Mouse (Mus musculus) forebrain, embryonic 14.5 days (tissue): ENCODE data around the gene Il17d. TPM values are rescaled to one million over a fixed set of nuclear protein-coding genes. Genes with fewer than 3 reads are reported as not detected.

Experiments used
- ATAC-seq: fragments of 200-750 bp; cut with Nextera tagmentation; 2 replicates; pipeline ENCODE4 v1.8.0; 2017; ENCODE audit warnings: mild to moderate bottlenecking, moderate library complexity
- DNase-seq: peaks from one replicate; pipeline ENCODE4 v3.0.0-alpha.2; 2015; ENCODE audit warnings: low spot score
- H3K27ac ChIP-seq: fragments of 300-500 bp; sonication (generic); 2 replicates; pipeline ENCODE4 v1.5.1; 2014; ENCODE audit warnings: low read depth, mild to moderate bottlenecking, control low read depth, low read length, moderate library complexity
- H3K27me3 ChIP-seq: fragments of 300-500 bp; sonication (generic); replicated peaks from 2 replicates; pipeline ENCODE4 v1.6.1; 2014; ENCODE audit warnings: low read length, control low read depth, mixed read lengths; ENCODE audit not compliant: control insufficient read depth, insufficient read depth
- H3K36me3 ChIP-seq: fragments of 300-500 bp; sonication (generic); 2 replicates; pipeline ENCODE4 v1.6.1; 2014; ENCODE audit warnings: low read length, control low read depth; ENCODE audit not compliant: control insufficient read depth, insufficient read depth
- H3K4me1 ChIP-seq: fragments of 300-500 bp; sonication (generic); 2 replicates; pipeline ENCODE4 v1.6.1; 2014; ENCODE audit warnings: antibody characterized with exemption, low read length, control low read depth; ENCODE audit not compliant: control insufficient read depth, insufficient read depth
- H3K4me2 ChIP-seq: fragments of 300-500 bp; sonication (generic); 2 replicates; pipeline ENCODE4 v1.6.1; 2014; ENCODE audit warnings: mild to moderate bottlenecking, control low read depth, low read length
- H3K4me3 ChIP-seq: fragments of 300-500 bp; sonication (generic); 2 replicates; pipeline ENCODE4 v1.5.1; 2014; ENCODE audit warnings: low read depth, low read length, control low read depth
- H3K9ac ChIP-seq: fragments of 300-500 bp; sonication (generic); 2 replicates; pipeline ENCODE4 v1.6.1; 2014; ENCODE audit warnings: mild to moderate bottlenecking, low read length, control low read depth, moderate library complexity
- H3K9me3 ChIP-seq: fragments of 300-500 bp; sonication (generic); replicated peaks from 2 replicates; pipeline ENCODE4 v1.6.1; 2016; ENCODE audit warnings: low read length, control low read depth, mixed read lengths; ENCODE audit not compliant: control insufficient read depth
- WGBS: fragments of 180-500 bp; shearing (Covaris S2); extraction: QIAGEN DNeasy Blood & Tissue Kit; methylation state at CpG from one replicate; pipeline ENCODE4 v1.1.7; 2014; 5-methylcytosine and 5-hydroxymethylcytosine counted together
- polyA plus RNA-seq: library from polyadenylated mRNA; unstranded; fragments of >200 nt; fragmentation: Nextera tagmentation; extraction: Ambion mirVana; gene quantifications from 2 replicates; pipeline ENCODE4 v1.2.1, GENCODE M21; 2014

Gene Il17d
- polyA plus RNA-seq: 1.9 and 2.4 TPM in 2 replicates

GRCm38 (mm10) chr14:57524671-57525387, at the start of gene Il17d:
Gene Il17d (plus strand): TSS chr14:57524777.
- peaks cover 5% of the 10 kb centered on the region for H3K4me1 ChIP-seq
- whole genome bisulfite sequencing: under 1% methylated on average over 48 of the region's 104 CpGs
- H3K9me3 ChIP-seq: no peaks in the 10 kb centered on the region
- peak within 1 kb of the TSS; percentile 68; the same call in 1 of the 2 replicates for H3K27ac ChIP-seq
- H3K36me3 ChIP-seq: no peaks in the 10 kb centered on the region
- H3K9ac ChIP-seq: peak within 1 kb of the TSS; percentile 78
- H3K4me2 ChIP-seq: peak within 1 kb of the TSS; percentile 84
- peak within 1 kb of the TSS; percentile 75 for H3K4me3 ChIP-seq
- ATAC-seq (peak; percentile 51), DNase-seq (peak; percentile 62)
- peaks cover 2% of the 10 kb centered on the region; the same call in 1 of the 2 replicates for H3K27me3 ChIP-seq

GRCm38 (mm10) chr14:57475057-57475456, 49.5 kb upstream of the Il17d start:
- H3K27ac ChIP-seq: no peak overlapping the region
- H3K36me3 ChIP-seq: peaks cover 3% of the 10 kb centered on the region; the same call in 1 of the 2 replicates
- no peaks in the 10 kb centered on the region for H3K4me1 ChIP-seq
- H3K4me2 ChIP-seq: no peak overlapping the region
- DNase-seq (no peak), ATAC-seq (no peak)
- no peaks in the 10 kb centered on the region for H3K9me3 ChIP-seq
- H3K27me3 ChIP-seq: no peaks in the 10 kb centered on the region
- WGBS: 92% methylated on average over 2 of the region's 2 CpGs
- no peak overlapping the region for H3K4me3 ChIP-seq
- no peak overlapping the region for H3K9ac ChIP-seq

- H3K27me3 ChIP-seq: no peaks in the 10 kb centered on the region
- H3K27ac ChIP-seq: no peak overlapping the region
- no peak overlapping the region for H3K4me3 ChIP-seq
- ATAC-seq (no peak), DNase-seq (no peak)
- no peaks in the 10 kb centered on the region for H3K36me3 ChIP-seq
- H3K4me1 ChIP-seq: no peaks in the 10 kb centered on the region
- no peaks in the 10 kb centered on the region for H3K9me3 ChIP-seq
- 85% methylated on average over 2 of the region's 2 CpGs for WGBS
- H3K9ac ChIP-seq: no peak overlapping the region
- no peak overlapping the region for H3K4me2 ChIP-seq
Observed at GRCm38 (mm10) chr14:57482262-57482661, 42.3 kb upstream of the Il17d start.

GRCm38 (mm10) chr14:57484183-57484582, 40.4 kb upstream of the Il17d start:
- Histone ChIP-seq H3K4me1 (no peaks in the 10 kb centered on the region), H3K27me3 (no peaks in the 10 kb centered on the region), H3K36me3 (no peaks in the 10 kb centered on the region), H3K9me3 (no peaks in the 10 kb centered on the region), H3K27ac (no peak overlapping the region), H3K4me2 (no peak overlapping the region), H3K9ac (no peak overlapping the region), H3K4me3 (no peak overlapping the region)
- no peak for ATAC-seq
- WGBS: 95% methylated on average over 6 of the region's 6 CpGs
- no peak for DNase-seq

GRCm38 (mm10) chr14:57489696-57490095, 34.9 kb upstream of the Il17d start:
- DNase-seq (no peak), ATAC-seq (no peak)
- WGBS: 77% methylated on average over 3 of the region's 3 CpGs
- Histone ChIP-seq H3K36me3 (peaks cover 9% of the 10 kb centered on the region; the same call in 1 of the 2 replicates), H3K4me3 (no peak overlapping the region), H3K4me2 (no peak overlapping the region), H3K27me3 (no peaks in the 10 kb centered on the region), H3K4me1 (no peaks in the 10 kb centered on the region), H3K9ac (no peak overlapping the region), H3K27ac (no peak overlapping the region), H3K9me3 (no peaks in the 10 kb centered on the region)

GRCm38 (mm10) chr14:57493840-57494239, 30.7 kb upstream of the Il17d start:
- ATAC-seq (no peak), DNase-seq (no peak)
- no peaks in the 10 kb centered on the region for H3K27me3 ChIP-seq
- no peaks in the 10 kb centered on the region for H3K4me1 ChIP-seq
- 95% methylated on average over 2 of the region's 2 CpGs for WGBS
- no peak overlapping the region for H3K4me2 ChIP-seq
- no peak overlapping the region for H3K9ac ChIP-seq
- H3K27ac ChIP-seq: no peak overlapping the region
- H3K4me3 ChIP-seq: no peak overlapping the region
- H3K36me3 ChIP-seq: peaks cover 12% of the 10 kb centered on the region; the same call in 1 of the 2 replicates
- H3K9me3 ChIP-seq: no peaks in the 10 kb centered on the region

GRCm38 (mm10) chr14:57503729-57504128, 20.8 kb upstream of the Il17d start:
- Histone ChIP-seq H3K9me3 (no peaks in the 10 kb centered on the region), H3K4me2 (no peak overlapping the region), H3K27me3 (no peaks in the 10 kb centered on the region), H3K4me1 (no peaks in the 10 kb centered on the region), H3K4me3 (no peak overlapping the region), H3K27ac (no peak overlapping the region), H3K36me3 (peaks cover 3% of the 10 kb centered on the region; the same call in 1 of the 2 replicates), H3K9ac (no peak overlapping the region)
- 88% methylated on average over 6 of the region's 6 CpGs for WGBS
- DNase-seq: no peak
- ATAC-seq: no peak

GRCm38 (mm10) chr14:57509554-57509953, 15.0 kb upstream of the Il17d start:
- WGBS: 47% methylated on average over 6 of the region's 6 CpGs
- DNase-seq: peak; percentile 27
- no peaks in the 10 kb centered on the region for H3K27me3 ChIP-seq

GRCm38 (mm10) chr14:57515156-57515762, 9.3 kb upstream of the Il17d start:
- no peak for ATAC-seq
- DNase-seq: no peak
- H3K36me3 ChIP-seq: peaks cover 6% of the 10 kb centered on the region; the same call in 1 of the 2 replicates
- H3K27me3 ChIP-seq: no peaks in the 10 kb centered on the region
- no peak overlapping the region for H3K4me2 ChIP-seq
- H3K9me3 ChIP-seq: no peaks in the 10 kb centered on the region
- WGBS: 86% methylated on average over 6 of the region's 6 CpGs
- no peaks in the 10 kb centered on the region for H3K4me1 ChIP-seq
- H3K9ac ChIP-seq: no peak overlapping the region
- no peak overlapping the region for H3K4me3 ChIP-seq
- H3K27ac ChIP-seq: no peak overlapping the region

More at GRCm38 (mm10) chr14:57509554-57509953, 15.0 kb upstream of the Il17d start:
- Histone ChIP-seq H3K36me3 (0 out of 2 replicates have a peak, but pooled peaks cover 2% of the 10 kb centered on the region), H3K9ac (no peak overlapping the region), H3K4me1 (no peaks in the 10 kb centered on the region), H3K4me2 (no peak overlapping the region), H3K27ac (no peak overlapping the region), H3K4me3 (no peak overlapping the region), H3K9me3 (no peaks in the 10 kb centered on the region)
- ATAC-seq: no peak
